Mouse (Mus musculus) left cerebral cortex, adult 2 months (tissue): Measurements from ENCODE around the gene Ctcfl. TPM values are rescaled to one million over a fixed set of nuclear protein-coding genes. Genes with fewer than 3 reads are reported as not detected.
A peak's percentile ranks its signal among the peaks of the same experiment; 100 is the strongest.

Experiments
- DNase-seq, 2 experiments: peaks; one replicate each; pipeline ENCODE4 v3.0.0; 2021 to 2022; ENCODE audit warnings: low spot score in 2 of 2, mixed read lengths in 1 of 2; ENCODE audit errors: extremely low spot score in 1 of 2
- H3K27ac ChIP-seq: fragments of 200-600 bp; 2 replicates; pipeline ENCODE4 v1.8.1; 2022
- H3K4me3 ChIP-seq: fragments of 200-600 bp; 2 replicates; pipeline ENCODE4 v1.8.1; 2022
- CTCF ChIP-seq: fragments of 200-600 bp; IDR thresholded peaks from 2 replicates; pipeline ENCODE4 v1.8.1; 2022; ENCODE audit warnings: antibody characterized with exemption, mild to moderate bottlenecking, moderate library complexity
- intact Hi-C: fragments of 180-260 bp; cut with DNase I; formaldehyde crosslinking; loops from one replicate; pipeline ENCODE4 v1.15.1; 2025
- total RNA-seq, 2 experiments: library from RNA; stranded (reverse); gene quantifications; 2 replicates each; pipeline ENCODE4 v1.2.3; 2021

Ctcfl gene
- total RNA-seq, 2 experiments from 2014 or later: 0.14 TPM; not detected in 1

GRCm38 (mm10) chr2:173155907-173156306 is 36.6 kb upstream of the Ctcfl start:
- TF ChIP-seq CTCF: no peak
- no peak for DNase-seq
- no peak overlapping the region for H3K4me3 ChIP-seq
- intact Hi-C loops: no loop called here
- H3K27ac ChIP-seq: no peak overlapping the region

DNA sequence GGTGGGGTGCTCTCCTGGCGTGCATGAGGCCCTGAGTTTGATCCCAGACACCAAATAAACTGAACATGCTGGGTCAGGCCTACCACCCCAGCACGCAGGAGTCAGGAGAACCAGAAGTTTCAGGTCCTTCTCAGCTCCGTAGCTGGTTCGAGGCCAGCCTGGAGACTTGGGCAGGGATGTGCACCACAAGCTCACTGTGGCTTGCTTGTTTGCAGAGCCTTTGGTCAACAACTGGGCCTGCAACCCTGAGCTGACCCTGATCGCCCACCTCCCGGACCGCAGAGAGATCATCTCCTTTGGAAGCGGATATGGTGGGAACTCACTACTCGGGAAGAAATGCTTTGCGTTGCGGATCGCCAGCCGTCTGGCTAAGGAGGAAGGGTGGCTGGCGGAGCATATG is 35.6 kb upstream of the Ctcfl start:
- no peak overlapping the region for H3K4me3 ChIP-seq
- no peak for TF ChIP-seq CTCF
- no peak overlapping the region for H3K27ac ChIP-seq
- intact Hi-C loops: no loop called here
- DNase-seq: no peak

GRCm38 (mm10) chr2:173154513-173154912 is 35.2 kb upstream of the Ctcfl start:
- DNase-seq: no peak
- Histone ChIP-seq H3K4me3 (no peak overlapping the region), H3K27ac (no peak overlapping the region)
- intact Hi-C loops: no loop called here
- TF ChIP-seq CTCF: no peak

- DNase-seq: no peak
- intact Hi-C loops: no loop called here
- H3K27ac ChIP-seq: no peak overlapping the region
- no peak overlapping the region for H3K4me3 ChIP-seq
- TF ChIP-seq CTCF: no peak
Measured at GRCm38 (mm10) chr2:173153266-173153665, 33.9 kb upstream of the Ctcfl start.

DNA sequence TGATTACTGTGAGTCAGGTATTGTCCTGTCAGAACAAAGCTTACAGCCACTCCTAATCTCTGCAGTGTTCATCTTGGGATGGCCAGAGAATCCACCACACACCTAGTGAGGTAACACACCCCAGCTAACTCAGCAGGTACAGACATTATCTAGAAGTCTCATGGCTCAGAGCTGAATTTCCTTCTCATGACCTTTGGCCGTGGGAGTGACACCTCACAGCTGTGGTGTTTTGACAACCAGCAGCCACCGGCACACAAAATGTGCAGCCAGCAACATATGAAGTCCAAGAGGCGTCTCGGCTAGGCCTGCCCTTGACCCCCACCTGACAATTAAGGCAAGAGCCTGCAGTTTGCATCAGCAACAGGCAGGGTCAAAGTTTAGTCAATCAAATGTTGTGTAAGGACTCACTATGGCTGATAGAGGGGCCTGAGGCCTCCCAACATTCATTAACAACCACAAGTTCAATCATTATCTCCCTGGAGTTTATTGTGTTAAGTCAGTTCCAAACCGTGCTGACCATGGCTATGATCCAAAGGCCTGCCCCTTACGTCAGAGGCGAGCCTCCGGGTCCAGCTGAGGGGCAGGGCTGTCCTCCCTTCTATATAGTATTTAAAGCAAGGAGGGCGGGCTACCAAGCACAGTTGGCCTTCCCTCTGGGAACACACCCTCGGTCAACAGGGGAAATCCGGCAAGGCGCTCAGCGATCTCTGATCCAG is 33.3 kb upstream of the Ctcfl start, which contains the start of gene Pck1:
Gene Pck1, plus strand, starts transcription at position 613 of the 716 bp plus-strand sequence.
- intact Hi-C loops: no loop called here
- TF ChIP-seq CTCF: no peak
- Histone ChIP-seq H3K4me3 (no peak within 1 kb of the TSS), H3K27ac (no peak within 1 kb of the TSS)
- DNase-seq: no peak

DNA sequence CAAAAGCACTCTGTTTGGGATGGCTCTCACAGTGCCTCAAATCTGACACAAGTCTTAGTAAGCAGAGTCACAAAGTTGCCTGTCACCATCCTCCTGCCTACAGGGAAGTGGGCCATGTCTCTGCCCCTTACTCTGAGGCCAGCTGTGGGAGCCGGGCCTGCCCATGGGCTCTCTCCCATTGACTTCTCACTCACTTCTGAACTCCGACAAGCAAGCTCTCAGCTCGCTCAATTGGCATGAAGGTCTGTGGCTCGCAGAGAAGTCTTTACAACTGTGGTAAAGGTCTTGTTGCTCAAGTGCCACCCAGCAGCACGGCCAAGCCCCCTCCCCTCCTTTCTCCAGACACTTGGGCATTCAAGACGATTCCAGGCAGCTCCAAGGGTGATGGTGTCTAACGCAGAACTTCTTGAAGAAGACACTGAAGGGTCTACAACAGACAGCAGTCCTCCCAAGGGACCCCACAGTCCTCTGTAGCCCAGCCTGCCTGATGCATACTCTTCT is 32.5 kb upstream of the Ctcfl start:
- DNase-seq: no peak
- intact Hi-C loops: no loop called here
- Histone ChIP-seq H3K27ac (no peak overlapping the region), H3K4me3 (no peak overlapping the region)
- TF ChIP-seq CTCF: no peak

DNA sequence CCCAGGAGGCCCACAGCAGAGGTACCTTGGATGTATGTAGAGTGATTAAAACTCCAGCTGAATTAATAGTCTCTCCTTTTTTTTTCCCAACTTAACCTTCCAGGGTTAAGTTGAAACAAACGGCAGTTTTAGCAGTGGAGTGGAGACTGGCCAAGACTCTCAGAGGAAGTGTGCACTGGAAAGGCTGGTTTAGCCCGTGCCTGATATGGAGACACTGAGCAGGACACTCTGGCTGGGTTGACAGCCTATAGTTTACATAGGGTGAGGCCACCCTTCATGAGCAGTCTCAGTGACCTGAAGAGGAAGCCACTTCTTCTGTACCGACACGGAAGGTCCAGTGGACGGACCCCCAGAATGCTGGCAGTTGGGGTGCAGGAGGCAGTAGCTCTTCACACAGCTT is 32.0 kb upstream of the Ctcfl start:
- TF ChIP-seq CTCF: no peak
- intact Hi-C loops: no loop called here
- no peak overlapping the region for H3K4me3 ChIP-seq
- no peak overlapping the region for H3K27ac ChIP-seq
- DNase-seq: no peak

DNA sequence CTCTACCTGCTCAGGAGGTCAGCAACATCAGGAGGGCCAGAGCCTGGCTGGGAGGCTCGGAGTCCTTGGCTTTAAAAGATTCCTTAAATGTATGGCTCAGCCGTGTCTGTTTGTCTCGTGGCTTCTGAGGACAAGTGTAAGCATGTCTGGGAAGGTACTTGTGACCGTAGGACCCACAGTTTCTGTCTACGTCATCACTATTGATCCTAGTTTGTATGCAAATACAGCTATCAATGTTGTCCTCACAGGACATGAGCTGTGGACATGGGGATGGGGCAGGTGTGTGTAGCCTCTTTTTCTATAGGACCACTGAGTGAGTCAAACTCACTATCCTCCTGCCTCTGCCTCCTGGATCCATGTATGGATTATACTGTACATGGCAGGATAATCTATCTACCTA is 28.7 kb upstream of the Ctcfl start:
- H3K4me3 ChIP-seq: no peak overlapping the region
- H3K27ac ChIP-seq: no peak overlapping the region
- no peak for TF ChIP-seq CTCF
- DNase-seq: no peak
- intact Hi-C loops: no loop called here

GRCm38 (mm10) chr2:173146728-173147127 is 27.4 kb upstream of the Ctcfl start:
- intact Hi-C loops: no loop called here
- Histone ChIP-seq H3K4me3 (no peak overlapping the region), H3K27ac (no peak overlapping the region)
- no peak for TF ChIP-seq CTCF
- no peak for DNase-seq

- no peak for TF ChIP-seq CTCF
- intact Hi-C loops: no loop called here
- Histone ChIP-seq H3K27ac (no peak overlapping the region), H3K4me3 (no peak overlapping the region)
- no peak for DNase-seq
Measured at GRCm38 (mm10) chr2:173145808-173146207, 26.5 kb upstream of the Ctcfl start.

DNA sequence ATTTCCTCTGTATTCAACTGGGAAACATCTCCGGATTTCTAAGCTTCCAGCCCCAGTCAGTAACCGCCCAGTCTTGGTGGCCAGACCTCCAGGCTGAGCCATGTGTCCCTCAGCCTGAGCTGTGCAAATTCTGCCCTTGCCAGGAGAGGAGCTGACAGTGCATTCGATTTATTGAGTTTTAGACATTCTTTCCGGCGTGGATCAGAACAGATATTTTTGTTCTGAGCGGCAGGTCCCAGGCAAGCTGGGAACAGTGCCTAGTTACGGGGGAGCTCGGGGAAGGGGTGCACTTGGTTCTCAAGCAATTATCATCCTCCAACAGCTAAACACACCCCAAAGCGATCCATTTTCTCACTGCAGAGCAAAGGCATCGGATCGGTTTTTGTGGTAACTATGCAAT is 24.3 kb upstream of the Ctcfl start:
- intact Hi-C loops: no loop called here
- no peak for DNase-seq
- H3K4me3 ChIP-seq: no peak overlapping the region
- TF ChIP-seq CTCF: no peak
- H3K27ac ChIP-seq: no peak overlapping the region

- intact Hi-C loops: no loop called here
- Histone ChIP-seq H3K4me3 (no peak overlapping the region), H3K27ac (no peak overlapping the region)
- DNase-seq: peak in 1 of 2 experiments; percentile 48
- TF ChIP-seq CTCF: no peak
Measured at GRCm38 (mm10) chr2:173138323-173139239, 19.3 kb upstream of the Ctcfl start.
